Mouse (Mus musculus) erythroblast, embryonic 14.5 days (primary cell): ENCODE results near the gene Riok1.

Experiments
- GATA1 ChIP-seq: IDR thresholded peaks from 2 replicates; pipeline ENCODE4 v1.6.1; 2012; ENCODE audit warnings: low read length, inconsistent platforms, mixed read lengths
- TAL1 ChIP-seq: IDR thresholded peaks from 3 replicates; pipeline ENCODE4 v1.6.1; 2012; ENCODE audit warnings: low read length, inconsistent platforms, mixed read lengths

DNA sequence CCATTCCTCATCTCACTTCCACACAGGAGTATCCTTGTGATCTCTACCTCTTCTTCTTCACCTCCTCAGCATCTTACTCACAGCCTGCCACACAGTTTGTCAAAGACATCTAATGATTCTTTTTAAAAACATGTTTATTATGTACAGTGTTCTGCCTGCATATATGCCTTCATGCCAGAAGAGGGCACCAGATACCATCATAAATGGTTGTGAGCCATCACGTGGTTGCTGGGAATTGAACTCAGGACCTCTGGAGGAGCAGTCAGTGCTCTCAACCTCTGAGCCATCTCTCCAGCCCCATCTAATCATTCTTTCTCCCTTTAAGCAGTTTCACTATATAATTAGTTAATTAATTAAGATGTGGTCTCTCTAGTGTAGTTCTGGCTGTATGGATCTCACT, 34.3 kb upstream of the Riok1 start:
- TF ChIP-seq GATA1: no peak
- TF ChIP-seq TAL1: no peak
